ENCODE assay signal across 16 mouse cellular contexts in genomic region chr4:67589501-67589900, GRCm38 (mm10).
DNase-seq lines count a peak whose midpoint lies in the region; ATAC-seq and TF ChIP-seq lines count a peak whose summit lies in the region.
"Had no signal": no experiment of that assay in that cellular context is flagged by ENCODE, and none has a peak within 500 bp of the region (broad histone marks: within the 10 kb centered on the region; RNA-seq: fewer than 3 reads in every experiment).

No protein-coding gene starts in this region.

- H3K36me3 ChIP-seq in hindbrain, embryonic 13.5 days = no peaks in the 10 kb centered on the region
- no peaks in the 10 kb centered on the region for H3K36me3 ChIP-seq in hindbrain, embryonic 11.5 days (ENCODE audit: control insufficient read depth, insufficient read depth, low read length)
- no peaks in the 10 kb centered on the region for H3K36me3 ChIP-seq in midbrain, postnatal 0 days (ENCODE audit: insufficient read depth, low read length)
- H3K36me3 ChIP-seq in midbrain, embryonic 13.5 days = no peaks in the 10 kb centered on the region
- H3K36me3 ChIP-seq: embryonic facial prominence, embryonic 13.5 days; heart, embryonic 12.5 days; hindbrain, embryonic 10.5 days had no signal

- H3K9me3 ChIP-seq in hindbrain, embryonic 13.5 days = no peaks in the 10 kb centered on the region
- H3K9me3 ChIP-seq in hindbrain, embryonic 11.5 days (ENCODE audit: control insufficient read depth, low read length) = no peaks in the 10 kb centered on the region
- H3K9me3 ChIP-seq in midbrain, postnatal 0 days (ENCODE audit: low read length) = no peaks in the 10 kb centered on the region
- H3K9me3 ChIP-seq in midbrain, embryonic 13.5 days = no peaks in the 10 kb centered on the region
- H3K9me3 ChIP-seq: embryonic facial prominence, embryonic 13.5 days; forebrain, embryonic 13.5 days; heart, embryonic 12.5 days; hindbrain, embryonic 10.5 days had no signal

- DNase-seq in cerebellum, adult 8-10 months = peak; percentile 28
- no peak for DNase-seq in cerebellum, adult 9-10 months
- no peak for DNase-seq in hindbrain, embryonic 11.5 days (ENCODE audit: low spot score)
- peak; percentile 12 for DNase-seq in midbrain, postnatal 0 days (ENCODE audit: low spot score)
- no peak for DNase-seq in urinary bladder, postnatal 25 days (ENCODE audit: low spot score)
- DNase-seq: adrenal gland, postnatal 10 days; gastrocnemius, adult 2 months; gastrocnemius, postnatal 25 days had no signal

- H3K9ac ChIP-seq in hindbrain, embryonic 13.5 days = no peak overlapping the region
- no peak overlapping the region for H3K9ac ChIP-seq in hindbrain, embryonic 11.5 days (ENCODE audit: low read depth, low read length)
- no peak overlapping the region for H3K9ac ChIP-seq in midbrain, postnatal 0 days (replicated peaks; ENCODE audit: low read length, poor library complexity, severe bottlenecking)
- no peak overlapping the region for H3K9ac ChIP-seq in midbrain, embryonic 13.5 days (replicated peaks)
- H3K9ac ChIP-seq: embryonic facial prominence, embryonic 13.5 days; forebrain, embryonic 13.5 days; heart, embryonic 12.5 days had no signal

- no peak for ATAC-seq in hindbrain, embryonic 13.5 days (ENCODE audit: low FRiP score)
- ATAC-seq in hindbrain, embryonic 11.5 days (ENCODE audit: low FRiP score) = no peak
- no peak for ATAC-seq in midbrain, postnatal 0 days (ENCODE audit: low FRiP score)
- no peak for ATAC-seq in midbrain, embryonic 13.5 days
- ATAC-seq: inflammation-experienced regulatory T-cells, adult 6 months; intestine, postnatal 0 days had no signal

- TF ChIP-seq CTCF in midbrain, postnatal 0 days (IDR thresholded peaks at IDR 0.05) = no peak

- H3K27me3 ChIP-seq in hindbrain, embryonic 13.5 days = no peaks in the 10 kb centered on the region
- no peaks in the 10 kb centered on the region for H3K27me3 ChIP-seq in hindbrain, embryonic 11.5 days (ENCODE audit: control insufficient read depth, insufficient read depth, low read length)
- H3K27me3 ChIP-seq in midbrain, postnatal 0 days (ENCODE audit: insufficient read depth, low read length) = no peaks in the 10 kb centered on the region
- H3K27me3 ChIP-seq in midbrain, embryonic 13.5 days = no peaks in the 10 kb centered on the region
- H3K27me3 ChIP-seq: embryonic facial prominence, embryonic 13.5 days; forebrain, embryonic 13.5 days; heart, embryonic 12.5 days had no signal

- H3K4me2 ChIP-seq in hindbrain, embryonic 13.5 days = no peak overlapping the region
- H3K4me2 ChIP-seq in hindbrain, embryonic 11.5 days (replicated peaks; ENCODE audit: low read depth, low read length) = no peak overlapping the region
- no peak overlapping the region for H3K4me2 ChIP-seq in midbrain, postnatal 0 days (ENCODE audit: low read depth, low read length, poor library complexity, severe bottlenecking)
- H3K4me2 ChIP-seq in midbrain, embryonic 13.5 days (replicated peaks) = no peak overlapping the region
- H3K4me2 ChIP-seq: embryonic facial prominence, embryonic 13.5 days; forebrain, embryonic 13.5 days; heart, embryonic 12.5 days had no signal

- 84% methylated on average over 1 of the region's 1 CpGs for WGBS in hindbrain, embryonic 13.5 days
- 89% methylated on average over 1 of the region's 1 CpGs for WGBS in hindbrain, embryonic 11.5 days
- WGBS in midbrain, postnatal 0 days = 88% methylated on average over 1 of the region's 1 CpGs
- WGBS in midbrain, embryonic 13.5 days = 73% methylated on average over 1 of the region's 1 CpGs

- peaks cover 6% of the 10 kb centered on the region for H3K4me1 ChIP-seq in hindbrain, embryonic 13.5 days (replicated peaks)
- no peaks in the 10 kb centered on the region for H3K4me1 ChIP-seq in hindbrain, embryonic 11.5 days (replicated peaks; ENCODE audit: control insufficient read depth, insufficient read depth, low read length)
- H3K4me1 ChIP-seq in midbrain, postnatal 0 days (ENCODE audit: insufficient read depth, low read length) = no peaks in the 10 kb centered on the region
- 0 out of 2 replicates have a peak, but pooled peaks cover 7% of the 10 kb centered on the region for H3K4me1 ChIP-seq in midbrain, embryonic 13.5 days (replicated peaks)
- H3K4me1 ChIP-seq: embryonic facial prominence, embryonic 13.5 days; forebrain, embryonic 13.5 days; heart, embryonic 12.5 days had no signal

- 0 out of 2 replicates have a peak overlapping the region, but pooled peaks have one; percentile 60 for H3K27ac ChIP-seq in hindbrain, embryonic 13.5 days
- no peak overlapping the region for H3K27ac ChIP-seq in hindbrain, embryonic 11.5 days (ENCODE audit: low read depth, low read length)
- H3K27ac ChIP-seq in midbrain, postnatal 0 days (ENCODE audit: low read depth, low read length) = no peak overlapping the region
- no peak overlapping the region for H3K27ac ChIP-seq in midbrain, embryonic 13.5 days
- H3K27ac ChIP-seq: embryonic facial prominence, embryonic 13.5 days; forebrain, embryonic 13.5 days; gastrocnemius, adult 2 months; hindbrain, embryonic 10.5 days had no signal

- H3K4me3 ChIP-seq in hindbrain, embryonic 13.5 days = no peak overlapping the region
- H3K4me3 ChIP-seq in hindbrain, embryonic 11.5 days (ENCODE audit: low read depth, low read length) = no peak overlapping the region
- H3K4me3 ChIP-seq in midbrain, postnatal 0 days (ENCODE audit: low read depth, low read length) = no peak overlapping the region
- no peak overlapping the region for H3K4me3 ChIP-seq in midbrain, embryonic 13.5 days (replicated peaks)
- H3K4me3 ChIP-seq: embryonic facial prominence, embryonic 13.5 days; forebrain, embryonic 13.5 days; gastrocnemius, adult 2 months; heart, embryonic 12.5 days; hindbrain, embryonic 10.5 days had no signal

Comparison
In these comparisons a context has a peak if more than half of its experiments do, and no peak if none do; other contexts are left out.
1. DNase-seq: peak in cerebellum, adult 8-10 months (single experiment) and midbrain, postnatal 0 days (single experiment); none in cerebellum, adult 9-10 months (single experiment), hindbrain, embryonic 11.5 days (single experiment) and urinary bladder, postnatal 25 days (single experiment).